Mouse (Mus musculus): ENCODE measurements at regions not wholly inside any gene's neighbourhood (a gene's known extent, or its start where the extent isn't known, plus 50 kb on each side); places are given as distances from the start of the nearest gene placed in this dataset.
A peak's percentile ranks its signal among the peaks of the same experiment; 100 is the strongest.

- Histone ChIP-seq H3K36me3 (no peaks in the 10 kb centered on the region), H3K9me3 (no peaks in the 10 kb centered on the region), H3K27ac (replicated peaks) (no peak overlapping the region), H3K4me1 (replicated peaks) (peaks cover 12% of the 10 kb centered on the region; the same call in 1 of the 2 replicates), H3K27me3 (no peaks in the 10 kb centered on the region), H3K4me3 (no peak overlapping the region), H3K4me2 (no peak overlapping the region), H3K9ac (no peak overlapping the region)
- 27% methylated on average over 4 of the region's 4 CpGs for WGBS
- no peak for ATAC-seq (ENCODE audit: low FRiP score, low read depth)
These were observed 333.6 kb downstream of the Mllt3 start for GRCm38 (mm10) chr4:87699586-87699985.

GRCm38 (mm10) chr4:87698750-87699149 lies 334.4 kb downstream of the Mllt3 start:
- peaks cover 12% of the 10 kb centered on the region; the same call in 1 of the 2 replicates for H3K4me1 ChIP-seq (replicated peaks)
- ATAC-seq (ENCODE audit: low FRiP score, low read depth) = no peak
- 34% methylated on average over 3 of the region's 3 CpGs for WGBS

GRCm38 (mm10) chr4:87696921-87697320 lies 336.2 kb downstream of the Mllt3 start:
- Histone ChIP-seq H3K9ac (no peak overlapping the region), H3K4me2 (no peak overlapping the region), H3K9me3 (no peaks in the 10 kb centered on the region), H3K27me3 (no peaks in the 10 kb centered on the region), H3K36me3 (no peaks in the 10 kb centered on the region), H3K4me1 (replicated peaks) (peaks cover 12% of the 10 kb centered on the region; the same call in 1 of the 2 replicates), H3K4me3 (no peak overlapping the region), H3K27ac (replicated peaks) (no peak overlapping the region)
- WGBS = 68% methylated on average over 4 of the region's 4 CpGs
- no peak for ATAC-seq (ENCODE audit: low FRiP score, low read depth)

More at GRCm38 (mm10) chr4:87698750-87699149, 334.4 kb downstream of the Mllt3 start:
- Histone ChIP-seq H3K36me3 (no peaks in the 10 kb centered on the region), H3K4me2 (no peak overlapping the region), H3K9me3 (no peaks in the 10 kb centered on the region), H3K27ac (replicated peaks) (no peak overlapping the region), H3K9ac (no peak overlapping the region), H3K4me3 (no peak overlapping the region), H3K27me3 (no peaks in the 10 kb centered on the region)

- Histone ChIP-seq H3K27me3 (no peaks in the 10 kb centered on the region), H3K4me1 (replicated peaks) (peaks cover 12% of the 10 kb centered on the region; the same call in 1 of the 2 replicates), H3K9me3 (no peaks in the 10 kb centered on the region), H3K36me3 (no peaks in the 10 kb centered on the region), H3K9ac (no peak overlapping the region), H3K27ac (replicated peaks) (no peak overlapping the region), H3K4me3 (no peak overlapping the region), H3K4me2 (no peak overlapping the region)
- WGBS = 84% methylated on average over 5 of the region's 5 CpGs
- ATAC-seq (ENCODE audit: low FRiP score, low read depth) = no peak
These were observed 337.4 kb downstream of the Mllt3 start for GRCm38 (mm10) chr4:87695811-87696210.

- WGBS = 74% methylated on average over 2 of the region's 2 CpGs
- no peak overlapping the region for H3K4me3 ChIP-seq
- H3K9me3 ChIP-seq = no peaks in the 10 kb centered on the region
- no peaks in the 10 kb centered on the region for H3K27me3 ChIP-seq
- ATAC-seq (ENCODE audit: low FRiP score, low read depth) = no peak
- no peak overlapping the region for H3K4me2 ChIP-seq
- no peak overlapping the region for H3K9ac ChIP-seq
- H3K4me1 ChIP-seq (replicated peaks) = no peaks in the 10 kb centered on the region
- H3K36me3 ChIP-seq = no peaks in the 10 kb centered on the region
- no peak overlapping the region for H3K27ac ChIP-seq (replicated peaks)
These were observed 340.4 kb downstream of the Mllt3 start for GRCm38 (mm10) chr4:87692741-87693140.

GRCm38 (mm10) chr4:87684952-87685351 lies 348.2 kb downstream of the Mllt3 start:
- Histone ChIP-seq H3K4me1 (replicated peaks) (no peaks in the 10 kb centered on the region), H3K4me2 (no peak overlapping the region), H3K27ac (replicated peaks) (no peak overlapping the region), H3K9ac (no peak overlapping the region), H3K9me3 (no peaks in the 10 kb centered on the region), H3K36me3 (no peaks in the 10 kb centered on the region), H3K27me3 (no peaks in the 10 kb centered on the region), H3K4me3 (no peak overlapping the region)
- 79% methylated on average over 1 of the region's 1 CpGs for WGBS
- no peak for ATAC-seq (ENCODE audit: low FRiP score, low read depth)

GRCm38 (mm10) chr4:87682783-87683182 lies 350.4 kb downstream of the Mllt3 start:
- H3K4me2 ChIP-seq = no peak overlapping the region
- H3K27ac ChIP-seq (replicated peaks) = no peak overlapping the region
- no peak for ATAC-seq (ENCODE audit: low FRiP score, low read depth)
- no peaks in the 10 kb centered on the region for H3K27me3 ChIP-seq
- no peaks in the 10 kb centered on the region for H3K9me3 ChIP-seq
- H3K9ac ChIP-seq = no peak overlapping the region
- no peaks in the 10 kb centered on the region for H3K4me1 ChIP-seq (replicated peaks)
- H3K36me3 ChIP-seq = no peaks in the 10 kb centered on the region
- no peak overlapping the region for H3K4me3 ChIP-seq
- WGBS = 88% methylated on average over 2 of the region's 2 CpGs

- Histone ChIP-seq H3K4me1 (replicated peaks) (no peaks in the 10 kb centered on the region), H3K27ac (replicated peaks) (no peak overlapping the region), H3K36me3 (no peaks in the 10 kb centered on the region), H3K27me3 (no peaks in the 10 kb centered on the region), H3K9ac (no peak overlapping the region), H3K9me3 (no peaks in the 10 kb centered on the region), H3K4me2 (no peak overlapping the region), H3K4me3 (no peak overlapping the region)
- ATAC-seq (ENCODE audit: low FRiP score, low read depth) = no peak
- 78% methylated on average over 3 of the region's 3 CpGs for WGBS
These were observed 362.1 kb downstream of the Mllt3 start for GRCm38 (mm10) chr4:87671101-87671500.

- Histone ChIP-seq H3K4me3 (no peak overlapping the region), H3K4me1 (replicated peaks) (no peaks in the 10 kb centered on the region), H3K27me3 (no peaks in the 10 kb centered on the region), H3K27ac (replicated peaks) (no peak overlapping the region), H3K9ac (no peak overlapping the region), H3K36me3 (no peaks in the 10 kb centered on the region), H3K9me3 (no peaks in the 10 kb centered on the region), H3K4me2 (no peak overlapping the region)
- ATAC-seq (ENCODE audit: low FRiP score, low read depth) = no peak
- WGBS = 85% methylated on average over 2 of the region's 2 CpGs
These were observed 363.0 kb downstream of the Mllt3 start for GRCm38 (mm10) chr4:87670167-87670566.

GRCm38 (mm10) chr4:87669480-87669879 lies 363.7 kb downstream of the Mllt3 start:
- no peak overlapping the region for H3K27ac ChIP-seq (replicated peaks)
- 61% methylated on average over 1 of the region's 1 CpGs for WGBS
- ATAC-seq (ENCODE audit: low FRiP score, low read depth) = no peak

GRCm38 (mm10) chr4:87668314-87668713 lies 364.9 kb downstream of the Mllt3 start:
- H3K4me1 ChIP-seq (replicated peaks) = no peaks in the 10 kb centered on the region
- no peak for ATAC-seq (ENCODE audit: low FRiP score, low read depth)
- WGBS = 51% methylated on average over 3 of the region's 3 CpGs

More at GRCm38 (mm10) chr4:87669480-87669879, 363.7 kb downstream of the Mllt3 start:
- Histone ChIP-seq H3K4me3 (no peak overlapping the region), H3K4me2 (no peak overlapping the region), H3K4me1 (replicated peaks) (no peaks in the 10 kb centered on the region), H3K27me3 (no peaks in the 10 kb centered on the region), H3K9me3 (no peaks in the 10 kb centered on the region), H3K36me3 (no peaks in the 10 kb centered on the region), H3K9ac (no peak overlapping the region)

GRCm38 (mm10) chr4:87667556-87668154 lies 365.5 kb downstream of the Mllt3 start:
- 59% methylated on average over 5 of the region's 5 CpGs for WGBS

More at GRCm38 (mm10) chr4:87668314-87668713, 364.9 kb downstream of the Mllt3 start:
- no peaks in the 10 kb centered on the region for H3K9me3 ChIP-seq
- no peak overlapping the region for H3K27ac ChIP-seq (replicated peaks)
- no peaks in the 10 kb centered on the region for H3K36me3 ChIP-seq
- no peak overlapping the region for H3K9ac ChIP-seq
- no peak overlapping the region for H3K4me3 ChIP-seq
- H3K27me3 ChIP-seq = no peaks in the 10 kb centered on the region
- no peak overlapping the region for H3K4me2 ChIP-seq

GRCm38 (mm10) chr4:87665149-87665548 lies 368.0 kb downstream of the Mllt3 start:
- Histone ChIP-seq H3K27me3 (no peaks in the 10 kb centered on the region), H3K36me3 (no peaks in the 10 kb centered on the region), H3K4me2 (no peak overlapping the region), H3K4me3 (no peak overlapping the region), H3K9me3 (no peaks in the 10 kb centered on the region), H3K27ac (replicated peaks) (no peak overlapping the region), H3K4me1 (replicated peaks) (no peaks in the 10 kb centered on the region), H3K9ac (no peak overlapping the region)
- WGBS = 84% methylated on average over 6 of the region's 6 CpGs
- no peak for ATAC-seq (ENCODE audit: low FRiP score, low read depth)

More at GRCm38 (mm10) chr4:87667556-87668154, 365.5 kb downstream of the Mllt3 start:
- no peaks in the 10 kb centered on the region for H3K4me1 ChIP-seq (replicated peaks)
- ATAC-seq (ENCODE audit: low FRiP score, low read depth) = 0 out of 2 replicates have a peak, but pooled peaks have one; percentile 27
- no peak overlapping the region for H3K4me3 ChIP-seq
- H3K27ac ChIP-seq (replicated peaks) = no peak overlapping the region
- no peak overlapping the region for H3K4me2 ChIP-seq
- no peak overlapping the region for H3K9ac ChIP-seq
- no peaks in the 10 kb centered on the region for H3K36me3 ChIP-seq
- H3K27me3 ChIP-seq = no peaks in the 10 kb centered on the region
- no peaks in the 10 kb centered on the region for H3K9me3 ChIP-seq

All from hindbrain, embryonic 15.5 days (tissue).